Mouse (Mus musculus) embryonic fibroblast, embryonic 13.5 days (primary cell): ENCODE data around the gene Prr36. TPM values are rescaled to one million over a fixed set of nuclear protein-coding genes. Genes with fewer than 3 reads are reported as not detected.
A peak's percentile ranks its signal among the peaks of the same experiment; 100 is the strongest.

ENCODE experiments used
- H3K27ac ChIP-seq: 2 replicates; pipeline ENCODE4 v1.5.1; 2012; ENCODE audit warnings: low read length, control low read depth, inconsistent platforms; ENCODE audit not compliant: insufficient read depth
- H3K4me1 ChIP-seq: 2 replicates; pipeline ENCODE4 v1.6.1; 2011; ENCODE audit warnings: low read length; ENCODE audit not compliant: control insufficient read depth, insufficient read depth
- H3K4me3 ChIP-seq: 2 replicates; pipeline ENCODE4 v1.5.1; 2011; ENCODE audit warnings: mild to moderate bottlenecking, control low read depth, low read length; ENCODE audit not compliant: insufficient read depth
- CTCF ChIP-seq: IDR thresholded peaks from 2 replicates; pipeline ENCODE4 v1.5.1; 2011; ENCODE audit warnings: mild to moderate bottlenecking, control low read depth, low read length, moderate library complexity, borderline replicate concordance; ENCODE audit not compliant: insufficient read depth
- POLR2A ChIP-seq: IDR thresholded peaks from 2 replicates; pipeline ENCODE4 v1.6.1; 2011; ENCODE audit warnings: low read depth, mild to moderate bottlenecking, control low read depth, low read length, moderate library complexity
- polyA plus RNA-seq: library from polyadenylated mRNA; stranded (reverse); fragments of >200 nt; gene quantifications from 2 replicates; pipeline ENCODE4 v1.2.4, GENCODE M21; 2011; ENCODE audit warnings: low read depth; ENCODE audit not compliant: missing spikeins, insufficient read length

Gene Prr36
- polyA plus RNA-seq, 1 experiment: 0.23 TPM

- Histone ChIP-seq H3K27ac (0 out of 2 replicates have a peak overlapping the region, but pooled peaks have one; percentile 21), H3K4me1 (peaks cover 8% of the 10 kb centered on the region), H3K4me3 (peak overlapping the region; percentile 85)
- TF ChIP-seq CTCF (no peak), POLR2A (no peak; the same call in 1 of the 2 replicates)
These were observed 22.1 kb upstream of the Prr36 start for GRCm38 (mm10) chr8:4239193-4239890.

GRCm38 (mm10) chr8:4238434-4239192 is 21.4 kb upstream of the Prr36 start, which contains the start of the genes Map2k7 and Gm49320:
Gene Map2k7, plus strand, starts transcription at chr8:4238740.
Gene Gm49320, plus strand, starts transcription at chr8:4238865.
- TF ChIP-seq POLR2A: peak; percentile 57
- peak; percentile 65; the same call in 1 of the 2 replicates for TF ChIP-seq CTCF
- Histone ChIP-seq H3K4me3 (peak within 1 kb of the TSS; percentile 85), H3K4me1 (peaks cover 8% of the 10 kb centered on the region), H3K27ac (peak within 1 kb of the TSS; percentile 83)

GRCm38 (mm10) chr8:4237814-4238433 is 20.7 kb upstream of the Prr36 start:
- peaks cover 8% of the 10 kb centered on the region for H3K4me1 ChIP-seq
- peak overlapping the region; percentile 27 for H3K4me3 ChIP-seq
- peak overlapping the region; percentile 75 for H3K27ac ChIP-seq
- TF ChIP-seq POLR2A (peak; percentile 54; the same call in 1 of the 2 replicates), CTCF (no peak)

GRCm38 (mm10) chr8:4230612-4231351 is 13.5 kb upstream of the Prr36 start:
- no peak overlapping the region for H3K4me3 ChIP-seq
- no peak overlapping the region for H3K27ac ChIP-seq
- no peak for TF ChIP-seq POLR2A
- TF ChIP-seq CTCF: no peak
- no peaks in the 10 kb centered on the region for H3K4me1 ChIP-seq

GRCm38 (mm10) chr8:4229784-4230183 is 12.5 kb upstream of the Prr36 start:
- no peak overlapping the region for H3K27ac ChIP-seq
- H3K4me3 ChIP-seq: no peak overlapping the region
- H3K4me1 ChIP-seq: no peaks in the 10 kb centered on the region
- no peak for TF ChIP-seq POLR2A
- TF ChIP-seq CTCF: no peak

GRCm38 (mm10) chr8:4227919-4228318 is 10.7 kb upstream of the Prr36 start:
- Histone ChIP-seq H3K4me3 (no peak overlapping the region), H3K27ac (no peak overlapping the region), H3K4me1 (no peaks in the 10 kb centered on the region)
- TF ChIP-seq CTCF (no peak), POLR2A (no peak)

- no peak for TF ChIP-seq CTCF
- TF ChIP-seq POLR2A: peak; percentile 41; the same call in 1 of the 2 replicates
- H3K4me3 ChIP-seq: peak within 1 kb of the TSS; percentile 9
- H3K27ac ChIP-seq: no peak within 1 kb of the TSS
- H3K4me1 ChIP-seq: no peaks in the 10 kb centered on the region
These were observed 9.6 kb upstream of the Prr36 start, which contains the start of gene Lrrc8e for GRCm38 (mm10) chr8:4226739-4227347. Gene Lrrc8e, plus strand, starts transcription at chr8:4226827.

- H3K4me3 ChIP-seq: no peak overlapping the region
- H3K27ac ChIP-seq: no peak overlapping the region
- H3K4me1 ChIP-seq: no peaks in the 10 kb centered on the region
- no peak for TF ChIP-seq POLR2A
- TF ChIP-seq CTCF: no peak
These were observed 9.1 kb upstream of the Prr36 start for GRCm38 (mm10) chr8:4226323-4226722.
